Mouse (Mus musculus): ENCODE measurements at regions not wholly inside any gene's neighbourhood (a gene's known extent, or its start where the extent isn't known, plus 50 kb on each side); places are given as distances from the start of the nearest gene placed in this dataset.
"Not testable (repeated sequence)": the region's sequence is repeated elsewhere in the genome, so short reads cannot be mapped to it uniquely, and the experiment has no call there.

GRCm38 (mm10) chr14:37820918-37821632 is 686.0 kb upstream of the Ghitm start:
- DNase-seq (ENCODE audit: extremely low spot score in 1 of 2, low spot score in 1 of 2) = no peak

GRCm38 (mm10) chr14:37819959-37820358 is 684.9 kb upstream of the Ghitm start:
- DNase-seq (ENCODE audit: extremely low spot score in 1 of 2, low spot score in 1 of 2) = no peak

- DNase-seq (ENCODE audit: extremely low spot score in 1 of 2, low spot score in 1 of 2) = peak; percentile 2 to 37
These were observed 660.6 kb upstream of the Ghitm start for GRCm38 (mm10) chr14:37795642-37796041.

- no peak for DNase-seq (ENCODE audit: extremely low spot score in 1 of 2, low spot score in 1 of 2)
These were observed 630.7 kb upstream of the Ghitm start for GRCm38 (mm10) chr14:37765729-37766128.

- DNase-seq (ENCODE audit: extremely low spot score in 1 of 2, low spot score in 1 of 2) = not testable (repeated sequence)
These were observed 614.6 kb upstream of the Ghitm start for GRCm38 (mm10) chr14:37749661-37750060.

GRCm38 (mm10) chr14:37749162-37749561 is 614.1 kb upstream of the Ghitm start:
- DNase-seq (ENCODE audit: extremely low spot score in 1 of 2, low spot score in 1 of 2) = peak; percentile 1 to 45

GRCm38 (mm10) chr14:37743048-37743447 is 608.0 kb upstream of the Ghitm start:
- DNase-seq (ENCODE audit: extremely low spot score in 1 of 2, low spot score in 1 of 2) = no peak

GRCm38 (mm10) chr14:37742426-37742825 is 607.4 kb upstream of the Ghitm start:
- DNase-seq (ENCODE audit: extremely low spot score in 1 of 2, low spot score in 1 of 2) = not testable (repeated sequence)

Data from frontal cortex, adult 2 months (tissue).